Mouse (Mus musculus) intestine, embryonic 15.5 days (tissue): ENCODE results near the gene Naa50. TPM values are rescaled to one million over a fixed set of nuclear protein-coding genes. Genes with fewer than 3 reads are reported as not detected.

Experiments
- polyA plus RNA-seq: library from polyadenylated mRNA; unstranded; fragments of >200 nt; fragmentation: Nextera tagmentation; extraction: Ambion mirVana; gene quantifications from 2 replicates; pipeline ENCODE4 v1.2.1, GENCODE M21; 2015

The Naa50 gene
- polyA plus RNA-seq, 1 experiment from 2014 or later = 109 TPM

Other genes with a start within 250 kb of the Naa50 start
- 22.0 and 25.0 TPM in 2 replicates for gene Qtrt2, start 213.0 kb upstream of the Naa50 start, polyA plus RNA-seq
- gene Zdhhc23, start 160.0 kb upstream of the Naa50 start, polyA plus RNA-seq = 2.1 and 2.7 TPM in 2 replicates
- gene Gramd1c, start 76.5 kb upstream of the Naa50 start, polyA plus RNA-seq = 6.8 and 8.4 TPM in 2 replicates
- 61.0 and 64.0 TPM in 2 replicates for gene Atp6v1a, start 125 bp upstream of the Naa50 start, polyA plus RNA-seq
- 2.6 and 3.0 TPM in 2 replicates for gene Usf3, start 33.4 kb downstream of the Naa50 start, polyA plus RNA-seq
- 1.1 and 1.5 TPM in 2 replicates for gene Sidt1, start 193.4 kb downstream of the Naa50 start, polyA plus RNA-seq
- gene Spice1, start 207.3 kb downstream of the Naa50 start, polyA plus RNA-seq = 19.5 and 22.2 TPM in 2 replicates